Mouse (Mus musculus) A20 (cell line): ENCODE measurements around the gene Ankrd36.

Source experiments
- DNase-seq: peaks from one replicate; pipeline ENCODE4 v3.0.0-alpha.2; 2011; ENCODE audit warnings: low read depth, low spot score

Gene Ankrd36

DNA sequence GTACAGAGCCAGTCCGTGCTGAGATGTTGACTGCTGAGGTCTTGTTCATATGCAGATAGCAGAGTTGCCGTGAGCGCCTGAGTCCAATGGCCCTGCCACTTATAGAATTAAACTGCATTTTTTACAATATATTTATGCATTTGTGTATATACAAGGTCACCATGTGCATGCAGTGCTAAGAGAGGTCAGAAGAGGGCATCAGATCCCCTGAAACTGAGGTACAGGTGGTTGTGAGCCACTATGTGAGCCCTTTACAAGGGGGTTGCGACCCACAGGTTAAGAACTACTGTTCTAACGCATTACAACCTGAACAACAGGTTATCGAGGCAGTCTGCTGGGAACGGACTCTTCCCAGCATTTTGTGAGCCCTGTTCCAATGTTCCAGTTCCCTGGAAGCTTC is 80.8 kb downstream of the Ankrd36 start:
- DNase-seq: peak; percentile 55

DNA sequence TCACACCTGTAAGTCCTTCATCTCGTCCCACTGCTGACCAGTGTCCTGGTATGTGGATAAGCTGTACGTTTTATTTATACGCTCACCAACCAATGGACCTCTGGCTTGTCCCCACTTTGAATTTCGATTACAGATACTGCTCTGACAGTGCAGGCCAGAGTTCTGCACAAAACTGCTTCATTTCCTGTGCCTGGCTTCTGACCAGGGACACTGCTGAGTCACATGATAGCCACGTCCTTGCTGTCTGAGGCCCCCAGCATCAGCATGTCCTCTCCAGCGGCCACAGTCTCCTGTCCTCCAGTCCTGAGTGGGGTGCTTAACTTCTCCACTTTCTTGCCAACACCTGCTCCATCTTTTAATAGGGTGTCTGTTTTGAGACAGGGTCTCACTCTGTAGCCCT is 113.1 kb downstream of the Ankrd36 start:
- DNase-seq: no peak

DNA sequence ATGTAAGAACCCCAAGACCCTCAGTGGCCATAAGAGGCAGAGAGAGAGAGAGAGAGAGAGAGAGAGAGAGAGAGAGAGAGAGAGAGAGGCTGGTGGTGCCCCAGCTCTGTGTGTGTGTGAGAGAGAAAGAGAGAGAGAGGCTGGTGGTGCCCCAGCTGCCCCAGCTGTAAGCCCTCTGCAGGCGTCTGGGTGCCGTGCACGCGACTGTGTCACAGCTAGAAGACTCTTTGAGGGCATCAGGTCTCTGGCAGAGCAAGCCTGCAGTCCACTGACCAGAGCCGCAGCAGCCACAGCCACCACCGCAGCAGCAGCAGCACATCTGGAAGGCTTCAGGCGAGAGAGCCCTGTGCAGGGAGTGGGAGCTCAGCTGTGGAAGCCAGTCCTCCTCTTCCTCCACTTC is 114.8 kb downstream of the Ankrd36 start:
- peak; percentile 41 for DNase-seq

DNA sequence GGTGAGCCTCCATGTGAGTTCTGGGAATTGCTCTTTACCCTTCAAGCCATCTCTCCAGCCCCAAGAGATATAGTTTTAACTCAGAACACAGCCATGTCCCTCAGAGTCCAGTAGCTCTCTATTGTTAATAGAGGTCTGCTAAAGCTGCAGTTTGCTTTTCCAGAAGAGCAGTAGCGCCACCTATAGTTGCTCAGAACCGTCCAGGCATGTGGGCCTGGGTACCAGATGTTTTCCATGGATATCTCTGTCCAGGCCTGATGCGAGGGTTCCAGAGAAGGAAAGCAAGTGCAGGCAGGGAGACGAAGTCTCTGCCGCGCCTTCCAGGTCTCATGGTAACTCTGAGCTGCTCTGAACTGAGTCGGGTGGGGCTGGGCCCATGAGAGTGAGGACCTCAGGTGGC is 122.3 kb downstream of the Ankrd36 start:
- DNase-seq: peak; percentile 51

DNA sequence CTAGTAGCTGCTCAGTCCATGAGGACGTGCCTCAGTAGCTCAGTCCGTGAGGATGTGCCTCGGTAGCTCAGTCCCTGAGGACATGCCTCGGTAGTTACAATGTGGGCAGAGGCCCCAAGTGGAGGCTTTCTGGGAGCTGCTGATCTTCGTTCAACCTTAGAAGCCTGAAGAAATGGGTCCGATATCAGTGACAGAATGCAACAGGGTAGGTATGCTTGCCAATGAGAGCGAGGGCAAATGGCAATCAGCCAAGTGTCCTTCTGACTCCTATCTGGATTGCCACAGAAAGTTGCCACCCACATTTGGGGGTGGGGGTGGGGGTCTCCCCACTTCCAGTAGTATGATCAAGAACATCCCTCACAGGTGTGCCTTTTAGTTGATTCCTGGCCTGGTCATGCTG is 131.3 kb downstream of the Ankrd36 start:
- DNase-seq: no peak

DNA sequence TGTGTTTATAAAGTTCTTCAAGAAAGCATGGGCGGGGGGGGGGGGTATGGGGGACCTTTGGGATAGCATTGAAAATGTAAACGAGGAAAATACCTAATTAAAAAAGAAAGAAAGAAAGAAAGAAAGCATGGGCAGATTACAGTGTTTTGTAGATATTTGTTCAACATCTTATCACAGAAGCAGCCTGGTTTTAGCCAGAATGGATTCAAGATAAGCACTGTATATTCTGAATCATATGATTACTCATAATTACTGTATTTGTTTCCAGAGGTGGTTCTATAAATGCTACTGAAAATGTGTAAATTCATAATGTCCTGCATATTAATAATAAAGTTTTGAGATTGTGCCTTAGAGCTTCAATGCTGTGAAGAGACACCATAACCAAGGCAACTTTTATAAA is 131.8 kb downstream of the Ankrd36 start:
- DNase-seq: no peak

DNA sequence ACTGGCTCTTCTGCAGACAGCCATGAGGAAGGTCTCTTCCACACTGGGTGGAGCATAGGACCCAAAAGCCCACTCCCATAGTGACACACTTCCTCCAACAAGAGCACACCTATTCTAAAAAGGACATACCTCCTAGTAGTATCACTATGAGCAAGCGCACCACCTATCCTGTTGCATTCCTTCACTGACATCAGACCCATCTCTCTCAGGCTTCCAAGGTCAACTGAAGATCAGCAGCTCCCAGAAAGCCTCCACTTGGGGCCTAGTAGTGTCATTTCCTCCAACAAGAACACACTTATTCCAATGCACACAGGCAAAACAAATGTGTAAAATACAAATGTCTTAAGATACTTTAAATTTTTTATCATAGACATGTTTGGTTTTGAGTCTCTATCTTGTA is 132.3 kb downstream of the Ankrd36 start:
- DNase-seq: no peak

DNA sequence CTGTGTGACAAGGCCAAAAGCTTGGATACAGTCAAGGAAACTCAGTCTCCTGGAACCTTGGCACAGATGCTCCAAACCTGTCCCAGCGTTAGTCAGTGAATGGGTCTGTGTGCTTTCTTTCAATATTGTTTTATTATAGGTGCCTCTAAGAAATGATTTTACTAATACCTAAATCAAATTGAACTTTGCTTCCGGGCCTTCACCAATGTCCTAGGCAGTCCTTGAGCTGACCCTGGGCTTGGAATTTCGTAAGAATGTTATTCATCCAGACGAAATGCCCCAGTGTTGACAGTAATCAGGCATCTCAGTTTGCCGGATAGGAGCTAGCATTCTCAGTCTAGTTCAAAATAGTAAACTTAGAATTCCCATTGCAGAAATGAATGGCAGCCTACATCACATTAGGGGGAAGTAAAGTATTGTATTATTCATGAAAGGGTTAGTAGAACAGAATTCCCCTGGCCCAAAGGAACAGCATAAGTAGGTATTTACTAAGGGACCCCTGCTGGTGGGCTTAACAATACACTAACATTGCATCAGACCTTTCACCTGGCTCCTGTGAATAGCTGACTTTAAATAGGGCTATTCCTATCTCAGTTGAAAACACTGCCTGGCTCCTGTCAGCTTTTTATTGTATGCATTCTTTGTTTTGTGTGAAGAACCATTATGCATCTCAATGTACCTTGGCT is 132.9 kb downstream of the Ankrd36 start:
- no peak for DNase-seq

DNA sequence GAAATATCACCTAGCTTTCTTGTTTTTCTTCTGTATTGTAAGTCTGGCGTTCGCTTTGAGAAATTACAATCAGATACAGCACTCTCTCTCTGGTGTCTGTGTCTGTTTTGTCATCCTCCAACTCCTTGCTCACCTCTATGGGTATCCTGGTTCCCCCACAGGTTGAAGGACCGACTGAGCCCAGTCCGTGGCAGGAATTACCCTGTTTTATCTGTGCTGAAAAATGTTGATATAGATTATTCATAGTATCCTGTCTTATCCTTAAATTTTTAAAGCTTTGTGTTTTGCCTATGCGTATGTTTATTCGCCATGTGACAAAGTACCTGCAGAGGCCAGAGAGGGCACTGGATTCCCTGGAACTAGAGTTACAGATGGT is 133.5 kb downstream of the Ankrd36 start:
- no peak for DNase-seq

DNA sequence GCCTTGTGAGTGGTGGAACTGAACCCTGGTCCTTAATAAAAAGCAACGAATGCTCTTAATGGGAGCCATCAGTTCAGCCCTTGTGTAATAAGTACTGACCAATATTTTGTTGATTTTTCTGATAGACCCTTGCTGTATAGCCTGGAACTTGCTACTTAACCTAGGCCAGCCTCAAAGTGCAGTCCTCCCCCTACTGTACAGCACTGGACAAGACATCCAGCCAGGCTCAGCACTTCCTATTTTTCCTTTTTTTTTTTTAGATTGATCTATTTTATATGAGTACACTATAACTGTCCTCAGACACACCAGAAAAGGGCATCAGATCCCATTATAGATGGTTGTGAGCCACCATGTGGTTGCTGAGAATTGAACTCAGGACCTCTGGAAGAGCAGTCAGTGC is 133.9 kb downstream of the Ankrd36 start:
- no peak for DNase-seq

DNA sequence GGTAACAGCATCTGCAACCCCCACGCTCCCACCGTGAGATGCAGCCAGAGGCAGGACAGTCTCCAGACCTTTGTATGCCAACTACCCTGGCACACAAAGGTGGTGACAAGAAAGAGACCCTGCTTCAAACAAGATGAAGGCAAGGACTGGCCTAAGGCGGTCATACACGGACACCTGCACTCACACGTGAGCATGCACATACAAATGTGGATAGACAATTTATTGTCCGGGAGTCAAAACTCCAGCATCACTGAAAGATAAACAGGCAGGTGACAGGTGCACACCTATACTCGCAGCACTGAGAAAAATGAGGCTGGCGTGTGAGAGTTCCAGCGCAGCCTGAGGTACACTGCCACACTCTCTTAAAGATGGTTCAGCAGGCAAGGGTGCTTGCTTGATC is 136.5 kb downstream of the Ankrd36 start:
- no peak for DNase-seq

DNA sequence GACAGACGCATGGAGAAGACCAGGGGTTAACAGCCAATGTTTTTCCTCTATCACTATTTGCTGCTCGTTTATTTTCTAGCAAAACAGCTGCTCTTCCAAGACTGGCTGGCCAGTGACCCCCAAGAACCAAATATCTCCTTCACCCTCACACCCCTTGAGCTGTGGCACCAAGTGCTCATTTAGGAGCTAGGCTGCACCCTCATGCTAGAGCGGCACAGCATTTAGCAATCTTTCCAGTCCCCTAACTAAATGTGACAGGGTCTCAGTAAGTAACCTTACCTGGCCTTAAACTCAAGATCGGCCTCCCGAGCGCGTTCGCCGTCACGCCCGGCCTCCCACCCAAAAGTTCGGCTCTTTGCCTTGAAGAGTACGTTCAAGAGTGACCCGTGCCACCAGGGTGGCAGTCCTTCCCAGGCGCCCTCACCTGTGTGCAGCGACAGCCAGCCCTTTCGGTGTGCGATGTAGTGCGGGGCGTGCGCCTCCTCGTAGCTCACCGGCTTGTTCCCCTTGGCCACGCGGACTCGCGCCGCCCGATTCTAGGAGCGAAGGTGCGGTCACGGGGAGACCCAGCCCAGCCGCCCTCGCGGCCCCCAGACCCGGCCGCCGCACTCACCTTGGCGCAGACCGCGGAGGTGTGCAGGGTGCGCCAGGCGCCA is 137.5 kb downstream of the Ankrd36 start:
- DNase-seq: peak; percentile 75

DNA sequence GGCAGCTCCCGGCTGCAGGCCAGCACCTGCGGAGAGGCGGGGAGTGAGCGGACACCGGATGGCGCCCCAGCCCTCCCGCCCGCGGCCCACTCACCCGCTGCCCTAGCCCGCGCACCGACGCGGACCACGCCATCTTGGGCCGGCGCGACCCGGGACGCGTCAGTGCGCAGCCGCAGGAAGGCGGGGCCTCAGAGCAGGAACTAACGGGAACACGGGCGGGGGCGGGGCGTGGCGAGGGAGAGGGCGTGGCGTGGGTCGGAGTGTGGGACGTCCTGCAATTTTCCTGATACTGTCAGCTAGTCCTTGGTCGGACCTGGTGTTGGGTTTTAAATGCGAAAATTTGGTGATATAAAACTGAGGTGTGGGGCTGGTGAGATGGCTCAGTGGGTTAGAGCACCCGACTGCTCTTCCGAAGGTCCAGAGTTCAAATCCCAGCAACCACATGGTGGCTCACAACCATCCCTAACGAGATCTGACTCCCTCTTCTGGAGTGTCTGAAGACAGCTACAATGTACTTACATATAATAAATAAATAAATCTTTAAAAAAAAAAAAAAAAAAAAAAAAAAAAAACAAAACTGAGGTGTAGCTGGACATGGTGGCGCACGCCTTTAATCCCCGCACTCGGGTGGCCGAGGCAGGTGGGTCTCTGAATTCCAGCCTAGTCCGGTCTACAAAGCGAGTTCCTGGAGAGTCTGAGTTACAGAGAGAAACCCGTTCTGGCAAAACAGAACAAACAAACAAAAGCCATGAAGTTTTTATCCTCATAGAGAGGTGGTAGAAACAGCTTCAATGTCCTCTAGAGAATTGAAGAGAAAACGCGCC is 138.3 kb downstream of the Ankrd36 start:
- DNase-seq: peak; percentile 91

DNA sequence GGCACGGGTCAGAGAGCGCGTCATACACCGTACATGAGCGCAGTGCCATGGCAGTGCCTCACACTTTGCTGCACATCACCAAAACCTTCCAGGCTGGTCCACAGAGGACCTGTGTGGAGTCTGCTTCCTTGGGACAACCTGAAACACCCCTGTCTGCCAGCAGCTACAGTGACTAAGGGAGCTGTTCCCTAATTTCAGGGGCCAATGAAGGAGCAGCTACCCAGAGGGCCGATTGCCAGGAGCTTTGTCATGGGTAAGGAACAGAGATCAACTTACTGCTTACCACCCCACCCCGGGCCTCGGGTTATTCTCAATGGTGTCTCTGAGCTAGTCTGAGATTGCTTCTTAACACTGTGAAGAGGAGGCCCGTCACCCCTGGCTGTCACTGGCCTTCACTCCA is 145.7 kb downstream of the Ankrd36 start:
- DNase-seq: no peak

DNA sequence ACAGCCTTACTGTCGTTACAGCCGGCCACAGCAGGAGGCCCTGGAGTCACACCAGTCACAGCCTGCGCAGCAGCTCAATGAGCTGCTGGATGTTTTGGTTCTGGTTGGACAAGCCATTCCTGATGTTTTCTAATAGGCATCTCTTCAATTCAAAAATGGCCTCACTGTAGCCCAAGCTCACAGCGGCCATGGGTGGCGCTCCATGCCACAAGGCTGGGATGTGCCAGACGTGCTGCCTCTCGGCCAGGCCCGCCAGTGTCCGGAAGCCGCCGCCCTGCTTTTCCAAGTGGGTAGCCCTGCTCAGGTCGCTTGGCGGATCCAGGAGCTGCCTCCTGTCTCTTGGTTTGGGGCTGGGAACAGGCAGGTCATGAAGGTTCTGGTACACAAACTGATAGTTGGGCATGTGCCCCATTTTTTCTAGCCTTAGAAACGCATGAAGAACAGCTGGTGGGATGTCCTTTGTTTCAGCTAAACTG is 146.2 kb downstream of the Ankrd36 start, which contains the start of gene Mrps24:
Gene Mrps24 (minus strand): TSS at position 51 of the 476 bp plus-strand sequence.
- no peak for DNase-seq

DNA sequence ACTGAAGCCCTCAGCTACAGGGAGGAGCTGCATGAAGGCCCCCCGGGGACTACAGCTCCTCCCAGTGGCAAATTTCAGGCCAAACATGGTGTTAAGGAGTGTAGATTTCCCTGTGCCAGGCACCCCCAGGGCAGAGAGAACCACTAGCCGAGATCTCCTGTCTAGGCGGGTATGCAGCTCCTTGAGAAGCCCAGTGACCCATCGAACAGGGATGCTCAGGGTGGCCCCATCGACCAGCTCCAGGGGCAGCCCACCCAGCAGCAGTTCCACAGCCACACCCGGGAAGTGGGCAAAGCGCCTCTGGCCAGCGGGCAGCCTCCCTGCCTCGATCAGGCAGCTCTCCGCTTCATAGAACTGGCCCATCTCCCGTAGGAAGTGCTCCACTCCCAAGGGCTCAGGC is 146.8 kb downstream of the Ankrd36 start:
- DNase-seq: no peak

DNA sequence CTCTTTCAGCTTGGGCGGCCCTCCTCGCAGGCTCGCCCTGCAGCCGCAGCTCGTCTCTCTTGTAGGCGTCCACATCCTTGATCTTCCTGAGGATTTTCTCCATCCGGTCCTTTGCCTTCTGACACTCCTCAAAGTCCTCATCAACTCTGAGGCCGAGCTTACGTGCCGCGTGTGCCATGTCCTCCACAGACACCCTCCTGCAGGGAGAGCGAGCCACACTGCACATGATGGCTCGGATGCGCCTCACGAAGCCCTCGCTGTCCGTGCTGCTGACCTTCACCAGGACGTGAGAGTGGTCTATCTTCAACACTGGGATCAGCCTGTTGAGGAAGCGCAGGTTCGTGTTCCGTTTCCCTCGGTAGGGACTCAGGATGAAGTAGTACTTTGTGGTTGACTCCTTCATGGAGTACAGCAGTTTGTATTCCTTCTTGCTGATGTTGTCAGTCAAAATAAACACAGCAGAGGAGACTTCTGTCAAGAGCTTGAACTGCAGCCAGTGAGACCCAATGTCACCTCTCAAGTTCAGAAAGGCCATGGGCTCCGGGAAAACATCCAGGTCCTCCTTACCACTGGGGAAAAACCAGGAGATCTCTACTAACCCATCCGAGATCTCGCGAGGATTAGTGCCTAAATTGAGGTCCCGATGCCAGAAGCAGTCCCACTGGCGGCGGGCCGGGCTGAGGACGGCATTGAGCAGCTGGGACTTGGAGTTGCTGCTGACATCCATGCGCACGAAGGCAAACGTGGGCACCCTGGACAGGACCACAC is 147.6 kb downstream of the Ankrd36 start:
- no peak for DNase-seq

DNA sequence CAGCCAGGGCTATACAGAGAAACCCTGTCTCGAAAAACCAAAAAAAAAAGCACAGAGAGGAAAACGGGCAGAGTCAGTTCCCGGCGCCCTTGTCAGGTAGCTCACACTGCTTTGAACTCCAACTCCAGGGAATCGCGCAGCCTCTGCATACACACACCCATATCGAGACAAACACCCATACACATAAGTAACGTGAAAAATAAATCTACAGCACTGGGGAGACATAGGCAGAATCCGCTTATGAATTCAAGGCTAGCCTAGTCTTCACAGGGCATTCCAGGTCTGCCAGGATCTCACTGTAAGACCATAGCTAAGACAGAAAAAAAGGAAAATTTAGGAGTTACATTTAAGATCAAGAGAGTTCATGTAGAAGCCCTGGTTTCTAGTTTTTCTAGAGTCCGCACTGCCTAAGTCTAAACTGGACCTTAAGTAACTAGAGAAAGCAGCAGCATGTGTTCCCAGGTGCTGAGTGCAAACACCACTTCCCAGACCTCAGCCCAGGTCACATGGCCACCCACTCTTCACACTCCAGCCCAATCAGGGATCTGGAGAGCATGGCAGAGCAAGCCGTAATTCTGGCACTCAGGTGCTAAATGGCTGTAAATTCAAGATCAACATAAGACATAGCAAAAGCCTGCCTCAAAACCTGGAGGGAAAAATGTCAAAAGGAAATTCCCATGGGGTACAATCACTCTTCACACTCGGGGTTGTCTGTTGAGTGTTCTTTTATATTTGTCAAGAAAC is 149.3 kb downstream of the Ankrd36 start:
- DNase-seq: no peak

DNA sequence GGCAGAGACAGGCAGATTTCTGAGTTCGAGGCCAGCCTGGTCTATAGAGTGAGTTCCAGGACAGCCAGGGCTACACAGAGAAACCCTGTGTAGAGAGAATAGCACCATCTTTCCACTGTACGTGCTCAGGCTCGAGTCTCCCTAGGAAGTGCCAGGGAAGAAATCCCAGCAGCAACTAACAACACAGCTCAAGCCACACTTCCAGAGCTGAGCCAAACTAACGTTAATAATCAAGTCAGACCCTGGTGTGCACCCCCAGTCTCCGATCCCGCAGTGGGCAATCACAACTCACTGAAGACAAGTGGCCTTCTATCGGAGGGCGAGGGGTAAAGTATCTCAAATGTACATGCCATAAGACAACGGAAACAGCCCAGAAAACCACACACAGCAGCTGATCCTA is 160.1 kb downstream of the Ankrd36 start:
- DNase-seq: no peak

DNA sequence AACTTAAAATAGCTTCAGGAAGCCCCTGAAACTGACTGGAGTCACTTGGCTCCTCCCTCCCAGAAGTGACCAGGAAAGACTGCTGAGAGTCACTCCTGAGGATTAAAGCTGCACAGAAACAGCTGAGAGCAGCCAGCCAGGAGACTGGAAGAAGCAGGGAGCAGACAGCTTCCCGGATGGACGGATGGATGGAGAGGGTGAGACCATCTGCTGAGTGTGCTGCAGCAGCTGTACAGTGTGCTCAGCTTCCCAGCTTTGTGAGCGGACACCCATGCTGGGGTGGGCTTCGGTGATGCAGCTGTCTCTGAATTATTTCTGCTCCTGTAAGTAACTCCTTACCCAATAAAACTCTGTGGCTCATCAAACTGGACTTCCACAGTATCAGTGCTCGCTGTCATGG is 162.9 kb downstream of the Ankrd36 start:
- DNase-seq: no peak

DNA sequence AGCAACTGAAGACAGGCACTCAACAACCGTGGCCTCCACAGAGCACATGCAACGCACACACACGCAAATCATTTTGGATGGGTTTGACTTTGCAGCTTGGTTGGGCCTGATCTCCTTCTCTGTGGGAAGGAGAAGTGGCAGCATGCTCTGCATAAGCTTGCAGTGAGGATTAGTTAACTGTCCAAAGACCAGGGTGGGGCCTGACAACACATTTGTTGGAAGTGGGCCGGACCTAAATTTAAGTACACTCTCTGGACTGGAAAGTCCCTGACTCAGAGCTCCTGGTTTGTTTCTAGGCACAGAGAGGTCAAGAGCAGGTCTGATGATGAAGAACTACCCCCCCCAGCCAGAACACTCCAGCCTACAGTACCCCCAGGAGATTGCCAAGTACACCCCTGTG is 164.8 kb downstream of the Ankrd36 start:
- no peak for DNase-seq
